In genomic region chr9:121426451-121426850, GRCm38 (mm10) we compare ENCODE assay signal across 11 mouse cellular contexts.
DNase-seq lines count a peak whose midpoint lies in the region; ATAC-seq lines count a peak whose summit lies in the region.
"Had no signal": no experiment of that assay in that cellular context is flagged by ENCODE, and none has a peak within 500 bp of the region (broad histone marks: within the 10 kb centered on the region; RNA-seq: fewer than 3 reads in every experiment).

No protein-coding gene starts in this region.

- peaks cover 14% of the 10 kb centered on the region for H3K4me1 ChIP-seq in forebrain, embryonic 13.5 days
- H3K4me1 ChIP-seq: midbrain, embryonic 12.5 days had no signal

- 0 out of 2 replicates have a peak, but pooled peaks cover 3% of the 10 kb centered on the region for H3K36me3 ChIP-seq in forebrain, embryonic 13.5 days (ENCODE audit: poor library complexity, severe bottlenecking)
- H3K36me3 ChIP-seq: hindbrain, embryonic 13.5 days; midbrain, embryonic 12.5 days; neural tube, embryonic 15.5 days had no signal

- H3K9ac ChIP-seq in forebrain, embryonic 13.5 days: no peak overlapping the region
- H3K9ac ChIP-seq: hindbrain, embryonic 13.5 days; midbrain, embryonic 12.5 days; neural tube, embryonic 15.5 days had no signal

- H3K9me3 ChIP-seq in forebrain, embryonic 13.5 days (replicated peaks): no peaks in the 10 kb centered on the region
- H3K9me3 ChIP-seq: hindbrain, embryonic 13.5 days; midbrain, embryonic 12.5 days; neural tube, embryonic 15.5 days had no signal

- 85% methylated on average over 3 of the region's 3 CpGs for WGBS in forebrain, embryonic 13.5 days

- no peak for ATAC-seq in forebrain, embryonic 13.5 days

- no peak overlapping the region for H3K27ac ChIP-seq in forebrain, embryonic 13.5 days
- H3K27ac ChIP-seq: hindbrain, embryonic 13.5 days; midbrain, embryonic 12.5 days; neural tube, embryonic 15.5 days had no signal

- DNase-seq in heart, adult 11 months: peak; percentile 87
- DNase-seq in heart, postnatal 4 days: no peak
- peak; percentile 59 for DNase-seq in spleen, adult 12 weeks (ENCODE audit: low spot score)
- DNase-seq in spleen, postnatal 14 days (ENCODE audit: low spot score in 2 of 2): no peak
- DNase-seq in liver: peak; percentile 88
- no peak for DNase-seq in thymus, postnatal 36 days
- DNase-seq in layer of hippocampus, postnatal 25 days (ENCODE audit: extremely low spot score in 1 of 2, low spot score in 1 of 2): no peak

- H3K4me3 ChIP-seq in forebrain, embryonic 13.5 days: no peak overlapping the region
- H3K4me3 ChIP-seq: hindbrain, embryonic 13.5 days; midbrain, embryonic 12.5 days; neural tube, embryonic 15.5 days had no signal

- no peaks in the 10 kb centered on the region for H3K27me3 ChIP-seq in forebrain, embryonic 13.5 days
- H3K27me3 ChIP-seq: hindbrain, embryonic 13.5 days; midbrain, embryonic 12.5 days; neural tube, embryonic 15.5 days had no signal

- no peak overlapping the region for H3K4me2 ChIP-seq in forebrain, embryonic 13.5 days
- H3K4me2 ChIP-seq: hindbrain, embryonic 13.5 days; midbrain, embryonic 12.5 days; neural tube, embryonic 15.5 days had no signal

Comparison
In these comparisons a context has a peak if more than half of its experiments do, and no peak if none do; other contexts are left out.
1. DNase-seq: peak in heart, adult 11 months (single experiment), spleen, adult 12 weeks (single experiment) and liver (single experiment); none in heart, postnatal 4 days (single experiment), spleen, postnatal 14 days (0 of 2), thymus, postnatal 36 days (0 of 2) and layer of hippocampus, postnatal 25 days (0 of 2).